Mouse (Mus musculus): ENCODE measurements around the gene Prkag2. TPM values are rescaled to one million over a fixed set of nuclear protein-coding genes. Genes with fewer than 3 reads are reported as not detected.

Gene Prkag2
- polyA plus RNA-seq, 1 experiment from 2014 or later = 7.2 TPM

GRCm38 (mm10) chr5:24975100-24975499 lies 125.3 kb downstream of the Prkag2 start:
- H3K4me1 ChIP-seq = peaks cover 16% of the 10 kb centered on the region
- H3K9me3 ChIP-seq (replicated peaks) = no peaks in the 10 kb centered on the region
- WGBS (ENCODE audit: insufficient replicate concordance) = 64% methylated on average over 7 of the region's 7 CpGs
- no peak overlapping the region for H3K4me2 ChIP-seq
- no peak overlapping the region for H3K4me3 ChIP-seq
- no peak overlapping the region for H3K27ac ChIP-seq
- no peaks in the 10 kb centered on the region for H3K36me3 ChIP-seq
- ATAC-seq = no peak
- H3K9ac ChIP-seq = no peak overlapping the region
- H3K27me3 ChIP-seq (replicated peaks) = peaks cover 67% of the 10 kb centered on the region

GRCm38 (mm10) chr5:24973672-24974225 lies 126.7 kb downstream of the Prkag2 start:
- ATAC-seq = no peak
- peaks cover 16% of the 10 kb centered on the region for H3K4me1 ChIP-seq
- no peak overlapping the region for H3K4me3 ChIP-seq
- no peaks in the 10 kb centered on the region for H3K36me3 ChIP-seq
- peaks cover 75% of the 10 kb centered on the region for H3K27me3 ChIP-seq (replicated peaks)
- no peak overlapping the region for H3K4me2 ChIP-seq
- H3K9me3 ChIP-seq (replicated peaks) = no peaks in the 10 kb centered on the region
- 70% methylated on average over 9 of the region's 9 CpGs for WGBS (ENCODE audit: insufficient replicate concordance)
- no peak overlapping the region for H3K27ac ChIP-seq
- H3K9ac ChIP-seq = no peak overlapping the region

- no peaks in the 10 kb centered on the region for H3K9me3 ChIP-seq (replicated peaks)
- no peak overlapping the region for H3K9ac ChIP-seq
- ATAC-seq = no peak
- H3K27ac ChIP-seq = no peak overlapping the region
- peaks cover 18% of the 10 kb centered on the region for H3K4me1 ChIP-seq
- H3K36me3 ChIP-seq = no peaks in the 10 kb centered on the region
- H3K27me3 ChIP-seq (replicated peaks) = peaks cover 69% of the 10 kb centered on the region
- no peak overlapping the region for H3K4me2 ChIP-seq
- WGBS (ENCODE audit: insufficient replicate concordance) = 61% methylated on average over 13 of the region's 13 CpGs
- no peak overlapping the region for H3K4me3 ChIP-seq
Observed at GRCm38 (mm10) chr5:24973228-24973627, 127.2 kb downstream of the Prkag2 start.

GRCm38 (mm10) chr5:24970552-24971275 lies 129.7 kb downstream of the Prkag2 start:
- Histone ChIP-seq H3K27me3 (replicated peaks) (peaks cover 67% of the 10 kb centered on the region), H3K36me3 (no peaks in the 10 kb centered on the region), H3K4me1 (peaks cover 24% of the 10 kb centered on the region), H3K4me3 (no peak overlapping the region), H3K9ac (no peak overlapping the region), H3K27ac (no peak overlapping the region), H3K9me3 (replicated peaks) (no peaks in the 10 kb centered on the region), H3K4me2 (no peak overlapping the region)
- WGBS (ENCODE audit: insufficient replicate concordance) = 67% methylated on average over 8 of the region's 8 CpGs
- ATAC-seq = no peak

- no peaks in the 10 kb centered on the region for H3K36me3 ChIP-seq
- 29% methylated on average over 11 of the region's 11 CpGs for whole genome bisulfite sequencing (ENCODE audit: insufficient replicate concordance)
- ATAC-seq = peak; percentile 31
- H3K4me2 ChIP-seq = peak overlapping the region; percentile 21
- peaks cover 24% of the 10 kb centered on the region for H3K4me1 ChIP-seq
- H3K9me3 ChIP-seq (replicated peaks) = no peaks in the 10 kb centered on the region
- H3K27me3 ChIP-seq (replicated peaks) = peaks cover 73% of the 10 kb centered on the region
- no peak overlapping the region for H3K27ac ChIP-seq
- H3K9ac ChIP-seq = no peak overlapping the region
- no peak overlapping the region for H3K4me3 ChIP-seq
Observed at GRCm38 (mm10) chr5:24969241-24969880, 131.1 kb downstream of the Prkag2 start.

- H3K27ac ChIP-seq = no peak overlapping the region
- H3K4me3 ChIP-seq = no peak overlapping the region
- peaks cover 24% of the 10 kb centered on the region for H3K4me1 ChIP-seq
- no peaks in the 10 kb centered on the region for H3K36me3 ChIP-seq
- H3K9ac ChIP-seq = no peak overlapping the region
- 4% methylated on average over 8 of the region's 8 CpGs for WGBS (ENCODE audit: insufficient replicate concordance)
- ATAC-seq = peak; percentile 37; the same call in 1 of the 2 replicates
- H3K27me3 ChIP-seq (replicated peaks) = peaks cover 76% of the 10 kb centered on the region
- H3K4me2 ChIP-seq = peak overlapping the region; percentile 21
- no peaks in the 10 kb centered on the region for H3K9me3 ChIP-seq (replicated peaks)
Observed at GRCm38 (mm10) chr5:24968792-24969191, 131.7 kb downstream of the Prkag2 start.

- H3K9ac ChIP-seq = no peak overlapping the region
- ATAC-seq = no peak
- no peaks in the 10 kb centered on the region for H3K36me3 ChIP-seq
- peaks cover 24% of the 10 kb centered on the region for H3K4me1 ChIP-seq
- H3K4me3 ChIP-seq = no peak overlapping the region
- H3K4me2 ChIP-seq = no peak overlapping the region
- H3K27ac ChIP-seq = no peak overlapping the region
- peaks cover 77% of the 10 kb centered on the region for H3K27me3 ChIP-seq (replicated peaks)
- 15% methylated on average over 7 of the region's 7 CpGs for WGBS (ENCODE audit: insufficient replicate concordance)
- no peaks in the 10 kb centered on the region for H3K9me3 ChIP-seq (replicated peaks)
Observed at GRCm38 (mm10) chr5:24967898-24968535, 132.4 kb downstream of the Prkag2 start.

GRCm38 (mm10) chr5:24963776-24964175 lies 136.7 kb downstream of the Prkag2 start:
- Histone ChIP-seq H3K27me3 (replicated peaks) (peaks cover 47% of the 10 kb centered on the region), H3K4me1 (peaks cover 11% of the 10 kb centered on the region), H3K9me3 (replicated peaks) (no peaks in the 10 kb centered on the region), H3K27ac (no peak overlapping the region), H3K4me2 (no peak overlapping the region), H3K9ac (no peak overlapping the region), H3K36me3 (no peaks in the 10 kb centered on the region), H3K4me3 (no peak overlapping the region)
- 54% methylated on average over 4 of the region's 4 CpGs for WGBS (ENCODE audit: insufficient replicate concordance)
- ATAC-seq = no peak

- H3K36me3 ChIP-seq = no peaks in the 10 kb centered on the region
- peaks cover 26% of the 10 kb centered on the region for H3K27me3 ChIP-seq (replicated peaks)
- no peak overlapping the region for H3K4me2 ChIP-seq
- no peak overlapping the region for H3K9ac ChIP-seq
- H3K9me3 ChIP-seq (replicated peaks) = no peaks in the 10 kb centered on the region
- no peak for ATAC-seq
- 81% methylated on average over 5 of the region's 5 CpGs for WGBS (ENCODE audit: insufficient replicate concordance)
- no peaks in the 10 kb centered on the region for H3K4me1 ChIP-seq
- no peak overlapping the region for H3K27ac ChIP-seq
- no peak overlapping the region for H3K4me3 ChIP-seq
Observed at GRCm38 (mm10) chr5:24960791-24961190, 139.7 kb downstream of the Prkag2 start.

- Histone ChIP-seq H3K36me3 (no peaks in the 10 kb centered on the region), H3K27ac (no peak overlapping the region), H3K4me2 (no peak overlapping the region), H3K4me1 (no peaks in the 10 kb centered on the region), H3K9ac (no peak overlapping the region), H3K4me3 (no peak overlapping the region), H3K27me3 (replicated peaks) (peaks cover 24% of the 10 kb centered on the region), H3K9me3 (replicated peaks) (no peaks in the 10 kb centered on the region)
- ATAC-seq = no peak
- 31% methylated on average over 3 of the region's 3 CpGs for WGBS (ENCODE audit: insufficient replicate concordance)
Observed at GRCm38 (mm10) chr5:24959758-24960157, 140.7 kb downstream of the Prkag2 start.

GRCm38 (mm10) chr5:24958596-24958995 lies 141.8 kb downstream of the Prkag2 start:
- no peaks in the 10 kb centered on the region for H3K9me3 ChIP-seq (replicated peaks)
- WGBS (ENCODE audit: insufficient replicate concordance) = 72% methylated on average over 5 of the region's 5 CpGs
- no peak overlapping the region for H3K9ac ChIP-seq
- H3K27ac ChIP-seq = no peak overlapping the region
- no peak for ATAC-seq
- H3K4me3 ChIP-seq = no peak overlapping the region
- peaks cover 22% of the 10 kb centered on the region for H3K27me3 ChIP-seq (replicated peaks)
- H3K36me3 ChIP-seq = no peaks in the 10 kb centered on the region
- H3K4me1 ChIP-seq = no peaks in the 10 kb centered on the region
- H3K4me2 ChIP-seq = no peak overlapping the region

GRCm38 (mm10) chr5:24956891-24957290 lies 143.6 kb downstream of the Prkag2 start:
- Histone ChIP-seq H3K27ac (no peak overlapping the region), H3K4me3 (no peak overlapping the region), H3K9me3 (replicated peaks) (no peaks in the 10 kb centered on the region), H3K9ac (no peak overlapping the region), H3K36me3 (no peaks in the 10 kb centered on the region), H3K4me2 (no peak overlapping the region), H3K4me1 (no peaks in the 10 kb centered on the region; the same call in 1 of the 2 replicates), H3K27me3 (replicated peaks) (peaks cover 35% of the 10 kb centered on the region)
- WGBS (ENCODE audit: insufficient replicate concordance) = 72% methylated on average over 7 of the region's 7 CpGs
- ATAC-seq = no peak
